Mouse (Mus musculus): ENCODE data around the gene Tmem97. TPM values are rescaled to one million over a fixed set of nuclear protein-coding genes. Genes with fewer than 3 reads are reported as not detected.

Gene Tmem97
- polyA plus RNA-seq (2012; rRNA removed): 21.7 and 31.9 TPM in 2 replicates

DNA sequence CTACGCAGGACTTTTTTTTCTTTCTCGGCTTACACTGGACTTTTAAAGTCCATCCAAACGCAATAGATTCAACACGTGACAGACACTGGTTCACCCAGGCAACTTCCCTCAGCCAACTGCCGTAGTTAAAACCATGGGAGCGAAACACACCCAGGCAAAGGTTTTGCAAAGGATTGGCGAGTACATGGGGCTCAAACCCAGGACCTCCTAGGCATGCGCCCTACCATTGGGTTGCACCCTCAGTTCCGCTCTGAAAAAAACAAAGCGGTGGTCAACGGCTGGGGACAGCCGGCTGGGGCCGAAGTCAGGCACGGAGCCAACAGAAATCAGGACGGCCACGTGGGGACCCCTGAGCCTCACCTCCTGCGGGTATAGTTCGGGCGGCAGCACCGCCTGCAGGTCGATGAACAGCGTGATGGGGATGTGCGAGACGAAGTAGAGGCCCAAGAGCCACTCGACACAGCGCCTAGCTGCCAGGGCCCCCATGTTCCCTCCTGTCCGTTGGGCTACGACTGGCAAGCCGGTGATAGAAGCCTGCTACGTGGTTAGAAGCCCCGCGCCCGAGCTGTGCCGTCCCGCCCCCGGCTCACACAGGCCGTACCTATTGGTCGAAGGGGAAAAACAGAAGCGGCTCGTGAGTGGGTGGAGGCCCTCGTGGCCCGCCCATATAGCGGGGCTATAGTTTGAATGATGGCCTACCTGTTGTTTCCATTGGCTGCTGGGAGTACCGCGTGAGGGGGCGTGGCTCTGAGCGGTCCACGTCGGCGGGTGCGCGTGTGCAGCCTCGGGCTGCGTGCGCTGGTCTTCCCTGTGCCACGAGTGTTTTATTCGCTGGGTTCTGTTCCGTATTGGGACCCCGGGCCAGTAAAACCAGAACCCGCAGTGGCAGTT is at the start of gene Tmem97:
TSS of gene Tmem97 (minus strand) at position 610 of the 891 bp plus-strand sequence.

DNA sequence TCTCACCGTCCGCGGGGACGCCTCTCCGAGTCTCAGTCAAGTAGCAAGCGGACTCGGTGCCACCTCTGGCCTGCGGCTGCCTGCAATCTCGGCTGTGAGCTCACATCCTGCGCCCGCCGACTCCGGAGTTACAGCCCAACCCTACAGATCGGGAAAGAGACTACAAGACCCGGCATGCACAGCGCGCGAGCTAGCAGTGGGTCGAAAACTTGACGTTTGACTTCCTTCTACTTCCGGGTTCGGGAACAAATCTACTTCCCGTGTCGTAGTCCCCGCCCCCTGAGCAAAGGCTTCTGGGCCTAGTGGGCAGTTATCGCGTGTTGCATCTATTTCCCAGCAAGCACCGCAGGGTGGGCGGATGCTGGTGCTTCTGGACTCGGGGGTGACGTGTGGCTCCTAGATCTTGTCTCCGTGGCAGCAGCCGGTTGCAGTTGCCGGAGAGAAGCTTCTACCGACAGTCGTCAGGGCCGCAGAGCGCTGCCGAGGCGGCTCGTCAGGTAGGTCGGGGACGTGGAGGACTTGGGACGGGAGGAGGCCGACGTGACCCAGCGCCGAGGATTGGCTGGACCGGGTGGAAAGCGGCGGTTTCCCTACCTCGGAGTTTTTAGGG is 14.4 kb downstream of the Tmem97 start, which contains the start of the genes Tnfaip1 and Ift20:
TSS of gene Tnfaip1 (minus strand) at position 253 of the 610 bp plus-strand sequence.
TSS of gene Ift20 (plus strand) at position 282 of the 610 bp plus-strand sequence.

DNA sequence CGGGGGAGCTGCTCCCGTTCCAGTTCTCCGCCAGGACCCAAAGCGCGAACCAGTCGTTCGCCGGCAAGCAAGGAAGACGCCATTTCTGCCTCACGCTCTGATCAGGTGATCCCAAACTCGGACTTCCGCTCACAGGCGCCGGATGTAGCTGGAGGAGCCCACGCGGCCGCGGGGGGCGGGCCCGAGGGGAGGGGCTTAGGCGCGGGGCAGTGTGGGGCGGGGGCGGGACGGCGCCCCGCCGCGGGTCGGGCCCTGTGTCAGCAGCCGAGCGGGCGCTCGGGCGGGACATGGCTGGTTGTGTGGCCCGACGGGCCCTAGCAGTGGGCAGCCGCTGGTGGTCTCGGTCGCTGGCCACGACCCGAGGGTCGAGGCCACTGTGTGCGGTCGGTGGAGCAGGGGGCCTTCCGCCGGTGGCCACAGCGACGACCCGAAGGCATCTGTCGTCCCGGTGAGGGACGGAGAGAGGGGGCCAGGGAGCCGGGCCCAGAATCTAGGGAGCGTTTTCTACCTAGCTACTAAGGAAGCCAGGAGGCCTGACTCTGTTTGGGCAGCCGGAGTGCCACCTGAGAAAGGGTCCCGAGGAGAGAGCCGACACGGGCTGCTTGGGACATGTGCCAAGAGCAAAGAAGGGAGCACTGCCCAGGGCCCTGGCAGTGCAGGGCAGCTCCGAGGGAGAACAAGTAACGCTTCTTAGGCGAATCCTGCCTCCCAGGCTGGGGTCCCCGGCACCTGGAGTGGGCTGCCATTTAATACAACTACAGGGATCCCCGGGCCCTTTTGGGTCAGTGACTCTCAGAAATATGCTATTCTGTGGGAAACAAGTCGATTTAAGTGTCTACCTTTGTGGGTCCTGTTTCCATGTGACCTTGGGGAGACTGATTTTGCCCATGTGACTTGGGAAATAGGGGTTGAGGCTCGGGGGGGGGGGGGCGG is 38.3 kb downstream of the Tmem97 start, which contains the start of the genes Tmem199 and Poldip2:
TSS of gene Tmem199 (minus strand) at position 148 of the 933 bp plus-strand sequence.
TSS of gene Poldip2 (plus strand) at position 169 of the 933 bp plus-strand sequence.

DNA sequence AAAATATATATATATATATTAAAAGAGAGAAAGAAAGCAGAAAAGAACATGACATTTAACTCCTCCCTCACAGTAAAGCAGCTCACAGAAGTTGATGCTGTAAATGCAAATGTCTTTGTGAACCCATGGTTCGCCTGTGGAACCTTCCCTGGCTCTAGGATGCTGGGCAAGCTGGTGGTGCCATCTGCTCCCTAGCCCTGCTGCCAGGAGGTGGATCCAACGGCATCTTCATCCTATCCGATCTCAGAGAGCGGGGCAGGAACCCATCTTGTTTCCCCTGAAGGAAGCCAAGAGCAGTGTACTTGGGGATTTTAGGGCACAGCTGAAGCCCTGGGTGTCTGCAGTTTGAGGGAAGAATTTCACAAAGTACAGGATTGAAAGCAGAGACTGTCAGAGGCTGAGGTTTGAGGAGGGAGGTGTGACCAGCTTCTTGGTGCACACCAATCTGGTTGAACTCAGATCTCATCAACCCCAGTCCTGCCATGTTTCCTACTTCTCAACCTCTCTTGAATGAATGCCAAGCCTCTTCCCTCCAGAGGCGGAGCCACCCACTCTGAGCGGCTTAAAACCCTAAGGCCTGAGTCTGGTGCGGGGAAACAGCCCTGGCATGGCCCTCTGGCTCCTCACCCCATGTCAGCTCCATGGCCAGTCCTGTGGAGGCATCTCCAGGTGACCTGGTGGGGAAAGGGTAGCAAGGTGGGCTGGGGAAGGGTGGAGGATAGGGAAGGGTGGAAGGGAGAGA is 47.5 kb downstream of the Tmem97 start, which contains the start of gene Sebox:
TSS of gene Sebox (plus strand) at position 539 of the 742 bp plus-strand sequence.

DNA sequence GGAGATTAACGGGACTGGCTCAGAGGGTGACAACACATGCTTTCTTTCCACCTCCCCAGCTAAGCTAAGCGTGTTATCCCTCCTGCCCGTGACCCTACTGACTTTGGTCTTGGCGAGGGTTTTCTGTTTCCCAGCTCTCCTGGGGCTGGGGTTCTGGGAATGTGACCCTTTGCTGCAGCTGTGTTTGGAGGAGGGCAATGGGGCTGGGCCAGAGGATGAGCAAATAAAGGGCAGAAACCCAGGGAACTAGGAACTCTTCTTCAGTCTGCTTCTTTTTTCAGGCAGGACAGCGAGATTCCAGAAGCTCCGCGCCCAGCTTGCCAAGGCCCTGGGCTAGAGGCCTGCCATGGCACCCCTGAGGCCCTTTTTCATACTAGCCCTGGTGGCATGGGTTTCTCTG is 51.6 kb downstream of the Tmem97 start, which contains the start of gene Vtn:
TSS of gene Vtn (plus strand) at position 88 of the 400 bp plus-strand sequence.

DNA sequence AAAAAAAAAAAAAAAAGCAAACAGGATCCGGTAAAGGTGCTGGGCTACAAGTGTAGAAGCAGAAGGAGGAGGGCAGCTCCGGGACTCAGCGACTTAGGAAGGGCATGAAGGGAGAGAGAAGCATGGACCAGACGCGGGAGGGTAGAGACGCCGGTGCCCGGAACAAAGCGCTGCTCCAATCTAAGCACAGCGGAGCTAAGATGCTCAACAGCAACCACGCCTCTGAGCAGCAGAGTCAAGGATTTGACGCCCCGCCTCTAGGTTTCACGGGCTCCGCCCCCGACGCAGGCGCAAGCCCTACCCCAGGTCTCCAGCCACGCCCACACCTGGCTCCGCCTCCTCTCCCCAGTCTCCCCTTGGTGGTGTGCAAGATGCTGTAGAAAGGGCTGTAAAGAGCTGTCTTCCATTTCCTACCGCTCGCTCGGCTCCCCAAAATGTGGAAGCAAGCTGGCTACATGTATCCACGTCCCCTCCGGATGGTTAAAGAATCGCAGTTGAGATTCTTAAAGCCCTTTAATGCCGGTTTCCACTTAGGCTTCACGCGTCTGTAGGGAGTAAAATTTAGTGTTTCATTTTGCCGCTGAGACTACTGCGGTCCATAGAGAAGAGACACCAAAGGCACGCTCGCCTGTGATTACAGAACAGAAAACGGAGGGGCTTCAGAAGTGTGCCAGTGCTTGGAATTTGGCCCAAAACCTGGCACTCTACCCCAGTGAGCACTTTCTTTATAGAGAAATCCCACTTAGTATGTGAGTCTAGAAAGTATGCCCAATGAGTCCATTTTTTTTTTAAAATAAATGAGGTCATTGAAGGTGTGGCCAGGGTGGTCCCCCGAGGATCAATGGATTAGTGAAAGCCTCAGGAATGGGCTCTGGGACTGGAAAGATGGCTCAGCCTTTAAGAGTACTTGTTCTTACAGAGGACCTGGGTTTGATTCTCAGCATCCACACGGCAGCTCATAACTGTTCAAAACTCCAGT is 52.7 kb downstream of the Tmem97 start, which contains the start of gene Sarm1:
TSS of gene Sarm1 (minus strand) at position 211 of the 979 bp plus-strand sequence.

Other genes starting within 250 kb of the Tmem97 start
- gene Spag5, start 249.2 kb downstream of the Tmem97 start, polyA plus RNA-seq (2012; rRNA removed): 91.4 and 95.4 TPM in 2 replicates
- gene Aldoc, start 227.8 kb downstream of the Tmem97 start, polyA plus RNA-seq (2012; rRNA removed): 3.7 and 5.3 TPM in 2 replicates
- gene Pigs, start 222.4 kb downstream of the Tmem97 start, polyA plus RNA-seq (2012; rRNA removed): 37.7 and 53.2 TPM in 2 replicates
- gene Unc119, start 207.3 kb downstream of the Tmem97 start, polyA plus RNA-seq (2012; rRNA removed): 91.0 and 110 TPM in 2 replicates
- 0.07 TPM in 1 of 2 replicates, not detected in the other for gene Foxn1, start 164.2 kb downstream of the Tmem97 start, polyA plus RNA-seq (2012; rRNA removed)
- 0.04 TPM in 1 of 2 replicates, not detected in the other for gene Slc13a2, start 128.6 kb downstream of the Tmem97 start, polyA plus RNA-seq (2012; rRNA removed)
- gene Slc46a1, start 85.1 kb downstream of the Tmem97 start, polyA plus RNA-seq (2012; rRNA removed): 7.5 and 11.2 TPM in 2 replicates
- 10.7 and 11.2 TPM in 2 replicates for gene Sarm1, start 53.0 kb downstream of the Tmem97 start, polyA plus RNA-seq (2012; rRNA removed)
- 49.4 and 66.4 TPM in 2 replicates for gene Vtn, start 51.7 kb downstream of the Tmem97 start, polyA plus RNA-seq (2012; rRNA removed)
- gene Sebox, start 47.3 kb downstream of the Tmem97 start, polyA plus RNA-seq (2012; rRNA removed): 0.10 and 0.11 TPM in 2 replicates
- gene Tmem199, start 38.6 kb downstream of the Tmem97 start, polyA plus RNA-seq (2012; rRNA removed): 54.8 and 64.1 TPM in 2 replicates
- 82.8 and 83.1 TPM in 2 replicates for gene Poldip2, start 38.6 kb downstream of the Tmem97 start, polyA plus RNA-seq (2012; rRNA removed)
- gene Tnfaip1, start 14.4 kb downstream of the Tmem97 start, polyA plus RNA-seq (2012; rRNA removed): 39.3 and 54.4 TPM in 2 replicates
- 69.3 and 94.2 TPM in 2 replicates for gene Ift20, start 14.4 kb downstream of the Tmem97 start, polyA plus RNA-seq (2012; rRNA removed)
- gene Nlk, start 146.6 kb upstream of the Tmem97 start, polyA plus RNA-seq (2012; rRNA removed): 24.7 and 28.8 TPM in 2 replicates
- 23.3 and 39.6 TPM in 2 replicates for gene Ccnq, start 201.0 kb upstream of the Tmem97 start, polyA plus RNA-seq (2012; rRNA removed)

All from central nervous system, embryonic 11.5 days (tissue).